Mouse (Mus musculus): Measurements from ENCODE around the gene Krt1. TPM values are rescaled to one million over a fixed set of nuclear protein-coding genes. Genes with fewer than 3 reads are reported as not detected.

Gene Krt1
- total RNA-seq, 2 experiments from 2014 or later: 3.3 TPM

DNA sequence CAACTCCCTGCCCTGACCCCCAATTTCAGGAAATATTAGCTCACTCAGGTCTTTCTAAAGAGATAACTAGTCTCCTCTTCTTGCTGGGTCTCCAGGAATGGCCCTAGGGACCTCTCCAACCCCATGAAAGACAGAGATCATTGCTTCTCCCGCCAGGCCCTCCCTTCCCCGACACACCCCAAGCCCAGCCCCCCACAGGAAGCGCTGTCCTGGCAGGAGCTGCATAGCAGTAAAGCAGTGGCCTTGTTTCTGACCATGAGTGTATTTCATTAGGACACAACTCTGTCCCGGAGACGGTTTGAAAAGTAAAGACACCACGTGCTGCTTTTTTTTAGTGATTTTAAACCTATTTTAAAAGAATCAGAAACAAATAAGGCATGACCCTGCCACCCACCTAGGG is 17.5 kb downstream of the Krt1 start:
- intact Hi-C loops (cut with DNase I): no loop called here

DNA sequence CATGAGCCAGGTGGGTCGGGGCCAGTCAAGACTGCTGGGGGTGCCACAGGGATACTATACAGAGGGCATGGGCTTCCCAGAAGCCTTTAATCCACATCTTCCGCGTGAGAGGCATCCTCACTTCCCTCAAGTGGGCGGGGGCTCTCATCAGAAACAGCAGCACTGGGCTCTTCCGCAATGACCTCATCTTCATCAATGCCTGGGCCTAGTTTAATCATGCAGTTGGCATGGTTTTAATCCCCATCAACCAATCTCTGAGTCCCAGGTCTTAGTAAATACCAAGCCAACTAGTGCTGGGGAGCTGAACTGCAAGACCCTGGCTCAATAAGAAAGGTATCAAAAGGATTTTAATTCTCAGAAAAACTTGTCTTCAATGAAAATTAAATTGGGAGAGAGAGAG is 21.2 kb downstream of the Krt1 start:
- intact Hi-C loops (cut with DNase I): no loop called here
- DNase-seq (ENCODE audit: low spot score in 2 of 2): no peak

More for the DNA sequence above, 17.5 kb downstream of the Krt1 start:
- no peak for DNase-seq (ENCODE audit: low spot score in 2 of 2)

GRCm38 (mm10) chr15:101821786-101822185 is 28.8 kb downstream of the Krt1 start:
- intact Hi-C loops (cut with DNase I): no loop called here
- no peak for DNase-seq (ENCODE audit: low spot score in 2 of 2)

DNA sequence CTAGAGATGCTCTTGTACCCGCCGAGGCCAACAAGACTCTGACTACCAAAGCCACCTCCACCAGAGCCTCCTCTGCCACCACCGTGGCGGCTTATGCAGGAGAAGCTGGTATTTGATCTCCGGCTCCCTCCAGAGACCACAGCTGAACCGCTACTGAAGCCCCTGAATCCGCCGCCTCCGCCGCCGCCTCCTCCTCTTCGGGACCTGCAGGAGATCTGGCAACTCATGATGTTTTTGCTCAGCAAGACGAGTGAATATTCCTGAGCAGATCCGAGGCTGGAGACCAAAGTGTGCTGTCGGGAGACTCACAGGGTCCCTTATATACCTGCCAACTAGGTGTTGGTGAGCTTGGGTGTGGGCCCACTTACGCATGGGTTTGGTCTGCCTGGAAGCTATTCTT is 32.7 kb downstream of the Krt1 start, which contains the start of gene Krt2:
TSS of gene Krt2 (minus strand) at position 295 of the 400 bp plus-strand sequence.
- DNase-seq (ENCODE audit: low spot score in 2 of 2): no peak
- intact Hi-C loops (cut with DNase I): no loop called here

- intact Hi-C loops (cut with DNase I): loop anchor here (5.0 kb wide), 1 partner anchor 64 kb away; the partner anchor contains the start of gene Krt77
Measured at GRCm38 (mm10) chr15:101803052-101803822, 47.4 kb downstream of the Krt1 start.

GRCm38 (mm10) chr15:101802296-101802835 is 48.2 kb downstream of the Krt1 start, which contains the start of gene Krt73:
Krt73 (minus strand) TSS chr15:101802346.
- no peak for DNase-seq (ENCODE audit: low spot score in 2 of 2)
- intact Hi-C loops (cut with DNase I): loop anchor here (5.0 kb wide), 1 partner anchor 65 kb away; the partner anchor contains the start of gene Krt77

More at GRCm38 (mm10) chr15:101803052-101803822, 47.4 kb downstream of the Krt1 start:
- peak; percentile 52 to 81 for DNase-seq (ENCODE audit: low spot score in 2 of 2)

Small RNA genes within 50 kb of the gene (microRNA-seq; reads per million reads assigned to microRNA genes)
- gene Gm44356: 0 reads per million in 2 experiments

Other genes with a start within 250 kb of the Krt1 start
- gene Gm5414, start 222.6 kb downstream of the Krt1 start, total RNA-seq (2021): not detected
- gene Gm5478, start 203.4 kb downstream of the Krt1 start, total RNA-seq (2021): not detected
- gene Krt6b, start 170.5 kb downstream of the Krt1 start, total RNA-seq (2021): not detected
- gene Krt6a, start 156.5 kb downstream of the Krt1 start, total RNA-seq (2021): not detected
- gene Krt5, start 137.9 kb downstream of the Krt1 start, total RNA-seq (2021): not detected
- gene Krt71, start 107.7 kb downstream of the Krt1 start, total RNA-seq (2021): not detected
- not detected for gene Krt72, start 64.3 kb downstream of the Krt1 start, total RNA-seq (2021)
- gene Krt73, start 48.4 kb downstream of the Krt1 start, total RNA-seq (2021): 1 to 10 TPM; 1.1 to 2.6 TPM
- under 1 TPM in 1 of 2 experiments, not detected in 1; 0.61 TPM for gene Krt2, start 32.6 kb downstream of the Krt1 start, total RNA-seq (2021)
- gene Krt77, start 18.9 kb upstream of the Krt1 start, total RNA-seq (2021): 10 to 100 TPM; 10.9 to 14.7 TPM
- not detected for gene Krt76, start 42.1 kb upstream of the Krt1 start, total RNA-seq (2021)
- gene Krt4, start 73.9 kb upstream of the Krt1 start, total RNA-seq (2021): not detected
- not detected for gene Krt79, start 89.5 kb upstream of the Krt1 start, total RNA-seq (2021)
- gene Krt78, start 103.5 kb upstream of the Krt1 start, total RNA-seq (2021): not detected
- not detected for gene Krt8, start 153.7 kb upstream of the Krt1 start, total RNA-seq (2021)
- gene Krt18, start 177.4 kb upstream of the Krt1 start, total RNA-seq (2021): under 1 TPM; 0.24 to 0.85 TPM
- 100 to 1,000 TPM; 167 to 168 TPM for gene Eif4b, start 223.0 kb upstream of the Krt1 start, total RNA-seq (2021)
- 10 to 100 TPM; 14.4 to 18.5 TPM for gene Tns2, start 249.6 kb upstream of the Krt1 start, total RNA-seq (2021)